Mouse (Mus musculus) stomach, postnatal 0 days (tissue): Measurements from ENCODE around the gene Sec23a.

ENCODE experiments used
- CTCF ChIP-seq: IDR thresholded peaks from 2 replicates; pipeline ENCODE4 v1.5.1; 2016; ENCODE audit warnings: antibody characterized with exemption, low read depth, mild to moderate bottlenecking, moderate library complexity
- EP300 ChIP-seq: optimal IDR thresholded peaks from 2 replicates; pipeline ENCODE3; 2016; ENCODE audit warnings: antibody characterized with exemption

DNA sequence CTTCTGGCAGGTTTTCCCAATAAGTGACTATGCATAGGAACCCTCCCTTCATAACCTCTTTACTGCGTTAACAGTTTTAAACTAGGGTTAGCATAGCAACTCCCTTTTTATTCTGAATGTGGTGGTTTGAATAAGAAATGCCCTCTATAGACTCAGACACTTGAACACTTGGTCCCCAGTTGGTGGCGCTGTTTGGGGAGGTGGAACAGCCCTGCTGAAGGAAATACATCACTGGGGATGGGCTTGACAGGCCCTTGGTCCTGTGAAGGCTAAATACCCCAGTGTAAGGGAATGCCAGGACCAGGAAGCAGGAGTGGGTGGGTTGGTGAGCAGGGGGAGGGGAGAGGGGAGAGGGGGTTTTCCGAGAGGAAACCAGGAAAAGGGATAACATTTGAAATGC lies 92.3 kb downstream of the Sec23a start:
- no peak for TF ChIP-seq CTCF
- TF ChIP-seq EP300 = no peak
